22 mouse cellular contexts compared by ENCODE assay signal in genomic region chr16:9253054-9253453, GRCm38 (mm10).
DNase-seq lines count a peak whose midpoint lies in the region; TF ChIP-seq lines count a peak whose summit lies in the region.
"Had no signal": no experiment of that assay in that cellular context is flagged by ENCODE, and none has a peak within 500 bp of the region (broad histone marks: within the 10 kb centered on the region; RNA-seq: fewer than 3 reads in every experiment).

No protein-coding gene starts in this region.

- no peaks in the 10 kb centered on the region for H3K27me3 ChIP-seq in limb, embryonic 10.5 days (ENCODE audit: low read depth, poor library complexity, severe bottlenecking)
- H3K27me3 ChIP-seq: embryonic facial prominence, embryonic 12.5 days; forebrain, embryonic 13.5 days; forebrain, embryonic 15.5 days; Patski had no signal

- no peak for TF ChIP-seq CTCF in layer of hippocampus, adult 2 months (conservative IDR thresholded peaks at IDR 0.05)

- H3K9me3 ChIP-seq in limb, embryonic 10.5 days (replicated peaks) = no peaks in the 10 kb centered on the region
- H3K9me3 ChIP-seq: embryonic facial prominence, embryonic 10.5 days; embryonic facial prominence, embryonic 12.5 days; forebrain, embryonic 13.5 days; forebrain, embryonic 15.5 days; G1E had no signal

- H3K4me3 ChIP-seq in layer of hippocampus, adult 2 months = no peak overlapping the region
- H3K4me3 ChIP-seq in limb, embryonic 10.5 days = no peak overlapping the region
- H3K4me3 ChIP-seq: embryonic facial prominence, embryonic 10.5 days; embryonic facial prominence, embryonic 12.5 days; forebrain, embryonic 13.5 days; forebrain, embryonic 15.5 days had no signal

- H3K27ac ChIP-seq in layer of hippocampus, adult 2 months = peak overlapping the region; percentile 48; the same call in 1 of the 2 replicates
- no peak overlapping the region for H3K27ac ChIP-seq in limb, embryonic 10.5 days
- H3K27ac ChIP-seq: embryonic facial prominence, embryonic 10.5 days; embryonic facial prominence, embryonic 12.5 days; forebrain, embryonic 13.5 days; forebrain, embryonic 15.5 days had no signal

- no peak for DNase-seq in layer of hippocampus, adult 2 months (ENCODE audit: low spot score in 2 of 2)
- no peak for DNase-seq in layer of hippocampus, adult 8-10 months (ENCODE audit: low spot score in 2 of 2)
- peak; percentile 56 for DNase-seq in ES-CJ7 (ENCODE audit: low read depth, low spot score)
- peak; percentile 61 for DNase-seq in R1 (ENCODE audit: low read depth, low spot score)
- DNase-seq in gastrocnemius, postnatal 25 days = no peak
- DNase-seq in limb, embryonic 10.5 days (ENCODE audit: low spot score) = no peak
- DNase-seq in kidney, postnatal 36 days = no peak
- DNase-seq: adrenal gland, adult 8-10 months; adrenal gland, postnatal 14 days; adrenal gland, postnatal 36 days; cerebellum, adult 11-12 months; cerebellum, adult 2 months; cerebellum, adult 9-10 months; cerebellum, postnatal 10 days; cerebellum, postnatal 25 days; forebrain, postnatal 0 days had no signal

- WGBS in limb, embryonic 10.5 days = 85% methylated on average over 1 of the region's 1 CpGs

- H3K4me1 ChIP-seq in limb, embryonic 10.5 days = peaks cover 11% of the 10 kb centered on the region; the same call in 1 of the 2 replicates
- H3K4me1 ChIP-seq: embryonic facial prominence, embryonic 10.5 days; embryonic facial prominence, embryonic 12.5 days; forebrain, embryonic 13.5 days; forebrain, embryonic 15.5 days had no signal

- no peaks in the 10 kb centered on the region for H3K36me3 ChIP-seq in limb, embryonic 10.5 days
- H3K36me3 ChIP-seq: embryonic facial prominence, embryonic 10.5 days; embryonic facial prominence, embryonic 12.5 days; forebrain, embryonic 15.5 days; G1E had no signal

Comparison
In these comparisons a context has a peak if more than half of its experiments do, and no peak if none do; other contexts are left out.
1. DNase-seq: peak in ES-CJ7 (single experiment) and R1 (single experiment); none in layer of hippocampus, adult 2 months (0 of 2), layer of hippocampus, adult 8-10 months (0 of 2), gastrocnemius, postnatal 25 days (single experiment), limb, embryonic 10.5 days (single experiment) and kidney, postnatal 36 days (0 of 2).